Mouse (Mus musculus): ENCODE results near the gene Eftud2.

- TF ChIP-seq POLR2A (IDR thresholded peaks at IDR 0.05; ENCODE audit: low read depth, low read length) (no peak), CTCF (conservative IDR thresholded peaks at IDR 0.05; ENCODE audit: insufficient read depth, insufficient read length, low read depth, low read length) (no peak)
These were observed 50.5 kb downstream of the Eftud2 start for GRCm38 (mm10) chr11:102830276-102830675.
